Mouse (Mus musculus): Measurements from ENCODE around the gene Kcng4.

DNA sequence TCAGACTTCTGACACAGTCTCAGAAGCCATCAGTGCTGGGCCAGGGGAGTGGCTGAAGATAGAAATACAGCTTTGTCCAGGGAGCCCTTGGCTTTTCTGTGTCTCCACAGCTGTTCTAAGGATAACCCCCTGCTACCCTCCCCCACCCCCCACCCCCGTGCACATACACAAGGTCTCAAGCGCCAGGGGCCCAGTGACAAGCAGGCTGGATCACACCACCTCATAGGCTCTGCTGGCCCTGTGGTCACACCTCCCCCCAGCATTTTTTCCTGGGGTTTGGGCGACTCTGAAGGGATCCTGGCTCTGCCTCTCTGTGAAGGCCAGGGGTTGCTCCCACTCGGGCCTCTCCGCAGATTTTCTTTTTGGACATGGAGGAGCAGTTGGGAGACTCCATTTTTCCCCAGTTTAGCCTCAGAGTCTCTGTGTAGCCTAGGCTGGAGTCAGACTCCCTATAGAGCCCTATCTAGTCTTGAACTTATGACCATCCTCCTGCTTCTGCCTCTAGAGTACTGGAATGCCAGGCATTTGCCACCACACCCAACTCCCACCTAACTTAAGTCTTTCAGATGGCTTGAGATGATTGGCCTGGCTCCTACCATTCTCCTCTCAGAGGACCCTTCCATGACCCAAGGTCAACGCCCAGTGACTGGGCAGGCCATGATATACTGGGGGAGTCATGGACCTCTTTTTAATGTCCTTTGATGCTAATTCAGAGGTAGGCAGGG is 15.2 kb downstream of the Kcng4 start:
- TF ChIP-seq CTCF (IDR thresholded peaks at IDR 0.05; ENCODE audit: control insufficient read depth, insufficient read depth, insufficient read length) (no peak), MAX (IDR thresholded peaks at IDR 0.05) (no peak), USF1 (IDR thresholded peaks at IDR 0.05; ENCODE audit: low read depth) (no peak), MYOD1 (IDR thresholded peaks at IDR 0.05; ENCODE audit: control insufficient read depth, insufficient read length, low read depth) (no peak), MYOG (IDR thresholded peaks at IDR 0.05; ENCODE audit: control insufficient read depth, extremely low read depth, insufficient read length) (no peak), CEBPB (IDR thresholded peaks at IDR 0.05; ENCODE audit: low read depth) (no peak), FOSL1 (IDR thresholded peaks at IDR 0.05; ENCODE audit: insufficient read depth, low read length, poor library complexity, severe bottlenecking) (no peak)

Data from C2C12 (cell line).